Mouse (Mus musculus) heart, adult 9 months (tissue): ENCODE data around the gene Cldn4.
A peak's percentile ranks its signal among the peaks of the same experiment; 100 is the strongest.

ENCODE experiments used
- DNase-seq, 2 experiments: peaks; one replicate each; pipeline ENCODE4 v3.0.0; 2022; ENCODE audit warnings: low spot score in 2 of 2

Gene Cldn4

GRCm38 (mm10) chr5:134946857-134947255 is at the start of gene Cldn4:
Cldn4 (minus strand) TSS chr5:134946934.
- DNase-seq = no peak

GRCm38 (mm10) chr5:134992566-134992965 is 45.8 kb upstream of the Cldn4 start:
- no peak for DNase-seq

GRCm38 (mm10) chr5:134989741-134990140 is 43.0 kb upstream of the Cldn4 start:
- no peak for DNase-seq

- no peak for DNase-seq
Measured at GRCm38 (mm10) chr5:134989166-134989565, 42.4 kb upstream of the Cldn4 start.

GRCm38 (mm10) chr5:134986298-134987268 is 39.8 kb upstream of the Cldn4 start:
- DNase-seq = no peak

GRCm38 (mm10) chr5:134985633-134986297 is 39.0 kb upstream of the Cldn4 start, which contains the start of gene Cldn3:
Cldn3 (plus strand) TSS chr5:134986214.
- DNase-seq = peak in 1 of 2 experiments; percentile 21

GRCm38 (mm10) chr5:134983771-134984170 is 37.0 kb upstream of the Cldn4 start:
- DNase-seq = no peak

- DNase-seq = no peak
Measured at GRCm38 (mm10) chr5:134983111-134983510, 36.4 kb upstream of the Cldn4 start.

- no peak for DNase-seq
Measured at GRCm38 (mm10) chr5:134981149-134981548, 34.4 kb upstream of the Cldn4 start.

- no peak for DNase-seq
Measured at GRCm38 (mm10) chr5:134977837-134978236, 31.1 kb upstream of the Cldn4 start.

GRCm38 (mm10) chr5:134976577-134977250 is 30.0 kb upstream of the Cldn4 start:
- DNase-seq = no peak

GRCm38 (mm10) chr5:134976164-134976563 is 29.4 kb upstream of the Cldn4 start:
- DNase-seq = no peak

GRCm38 (mm10) chr5:134974921-134975320 is 28.2 kb upstream of the Cldn4 start:
- DNase-seq = no peak

GRCm38 (mm10) chr5:134974294-134974693 is 27.6 kb upstream of the Cldn4 start:
- no peak for DNase-seq

GRCm38 (mm10) chr5:134973526-134973925 is 26.8 kb upstream of the Cldn4 start:
- DNase-seq = no peak

- no peak for DNase-seq
Measured at GRCm38 (mm10) chr5:134973081-134973480, 26.3 kb upstream of the Cldn4 start.

- no peak for DNase-seq
Measured at GRCm38 (mm10) chr5:134970671-134971070, 23.9 kb upstream of the Cldn4 start.

- no peak for DNase-seq
Measured at GRCm38 (mm10) chr5:134967164-134967944, 20.6 kb upstream of the Cldn4 start.

GRCm38 (mm10) chr5:134965852-134966821 is 19.4 kb upstream of the Cldn4 start:
- DNase-seq = peak in 1 of 2 experiments; percentile 13

GRCm38 (mm10) chr5:134965473-134965851 is 18.7 kb upstream of the Cldn4 start:
- DNase-seq = peak in 1 of 2 experiments; percentile 68
